Mouse (Mus musculus) midbrain, embryonic 11.5 days (tissue): ENCODE results near the gene Onecut3. TPM values are rescaled to one million over a fixed set of nuclear protein-coding genes. Genes with fewer than 3 reads are reported as not detected.

ENCODE experiments used
- polyA plus RNA-seq: library from polyadenylated mRNA; unstranded; fragments of >200 nt; fragmentation: Nextera tagmentation; extraction: Ambion mirVana; gene quantifications from 2 replicates; pipeline ENCODE4 v1.2.1, GENCODE M21; 2014

The Onecut3 gene
- polyA plus RNA-seq, 1 experiment from 2014 or later: 2.8 TPM

Other genes starting within 250 kb of the Onecut3 start
- gene Ndufs7, start 245.7 kb upstream of the Onecut3 start, polyA plus RNA-seq: 209 and 229 TPM in 2 replicates
- gene Gamt, start 233.8 kb upstream of the Onecut3 start, polyA plus RNA-seq: 24.6 and 28.9 TPM in 2 replicates
- gene Dazap1, start 233.3 kb upstream of the Onecut3 start, polyA plus RNA-seq: 37.8 and 42.6 TPM in 2 replicates
- gene Rps15, start 202.4 kb upstream of the Onecut3 start, polyA plus RNA-seq: 752 and 845 TPM in 2 replicates
- 63.4 and 66.5 TPM in 2 replicates for gene Apc2, start 198.9 kb upstream of the Onecut3 start, polyA plus RNA-seq
- 36.2 and 40.8 TPM in 2 replicates for gene 2310011J03Rik, start 174.3 kb upstream of the Onecut3 start, polyA plus RNA-seq
- gene Pcsk4, start 165.3 kb upstream of the Onecut3 start, polyA plus RNA-seq: 1.5 and 1.8 TPM in 2 replicates
- 4.0 and 4.5 TPM in 2 replicates for gene Reep6, start 164.9 kb upstream of the Onecut3 start, polyA plus RNA-seq
- gene Adamtsl5, start 146.4 kb upstream of the Onecut3 start, polyA plus RNA-seq: 0.11 and 0.31 TPM in 2 replicates
- gene Plk5, start 138.4 kb upstream of the Onecut3 start, polyA plus RNA-seq: 0.05 and 0.22 TPM in 2 replicates
- 11.8 and 12.4 TPM in 2 replicates for gene Mex3d, start 107.2 kb upstream of the Onecut3 start, polyA plus RNA-seq
- 222 and 252 TPM in 2 replicates for gene Mbd3, start 95.3 kb upstream of the Onecut3 start, polyA plus RNA-seq
- 404 and 476 TPM in 2 replicates for gene Uqcr11, start 88.0 kb upstream of the Onecut3 start, polyA plus RNA-seq
- 135 and 154 TPM in 2 replicates for gene Tcf3, start 61.2 kb upstream of the Onecut3 start, polyA plus RNA-seq
- 0.81 and 1.2 TPM in 2 replicates for gene Atp8b3, start 44.3 kb downstream of the Onecut3 start, polyA plus RNA-seq
- gene Rexo1, start 66.7 kb downstream of the Onecut3 start, polyA plus RNA-seq: 21.6 and 23.5 TPM in 2 replicates
- 3.1 and 3.2 TPM in 2 replicates for gene Klf16, start 82.5 kb downstream of the Onecut3 start, polyA plus RNA-seq
- 90.8 and 109 TPM in 2 replicates for gene Abhd17a, start 95.5 kb downstream of the Onecut3 start, polyA plus RNA-seq
- 60.2 and 62.3 TPM in 2 replicates for gene Scamp4, start 108.0 kb downstream of the Onecut3 start, polyA plus RNA-seq
- gene Adat3, start 108.0 kb downstream of the Onecut3 start, polyA plus RNA-seq: 5.4 and 6.9 TPM in 2 replicates
- gene Gm49322, start 111.2 kb downstream of the Onecut3 start, polyA plus RNA-seq: 1.9 and 2.2 TPM in 2 replicates
- gene Csnk1g2, start 128.0 kb downstream of the Onecut3 start, polyA plus RNA-seq: 73.6 and 86.9 TPM in 2 replicates
- gene Btbd2, start 162.2 kb downstream of the Onecut3 start, polyA plus RNA-seq: 43.8 and 51.7 TPM in 2 replicates
- gene Mknk2, start 183.3 kb downstream of the Onecut3 start, polyA plus RNA-seq: 42.0 and 49.4 TPM in 2 replicates
- gene Mob3a, start 207.1 kb downstream of the Onecut3 start, polyA plus RNA-seq: 50.2 and 52.7 TPM in 2 replicates
- 6.7 and 6.9 TPM in 2 replicates for gene Izumo4, start 207.3 kb downstream of the Onecut3 start, polyA plus RNA-seq
- gene Ap3d1, start 247.4 kb downstream of the Onecut3 start, polyA plus RNA-seq: 63.2 and 68.4 TPM in 2 replicates